Mouse (Mus musculus) left cerebral cortex, postnatal 4 days (tissue): ENCODE results near the gene Ly6g6c. TPM values are rescaled to one million over a fixed set of nuclear protein-coding genes. Genes with fewer than 3 reads are reported as not detected.

Experiments used
- DNase-seq: peaks from one replicate; pipeline ENCODE4 v3.0.0-alpha.2; 2022
- intact Hi-C: fragments of 180-260 bp; cut with DNase I; formaldehyde crosslinking; loops from one replicate; pipeline ENCODE4 v1.15.1; 2025
- total RNA-seq, 2 experiments: library from RNA; stranded (reverse); gene quantifications; 2 replicates each; pipeline ENCODE4 v1.2.3; 2021

The Ly6g6c gene
- total RNA-seq, 2 experiments from 2014 or later: not detected

- peak; percentile 46 for DNase-seq
- intact Hi-C loops: no loop called here
These were observed 12.6 kb downstream of the Ly6g6c start, which contains the start of gene Ly6g6d for GRCm38 (mm10) chr17:35077786-35078233. Gene Ly6g6d (minus strand): TSS chr17:35078065.

GRCm38 (mm10) chr17:35079778-35080177 lies 14.6 kb downstream of the Ly6g6c start:
- intact Hi-C loops: no loop called here

GRCm38 (mm10) chr17:35080248-35080647 lies 15.1 kb downstream of the Ly6g6c start:
- intact Hi-C loops: no loop called here

More at GRCm38 (mm10) chr17:35079778-35080177, 14.6 kb downstream of the Ly6g6c start:
- DNase-seq: no peak

GRCm38 (mm10) chr17:35080710-35081109 lies 15.5 kb downstream of the Ly6g6c start:
- intact Hi-C loops: no loop called here
- DNase-seq: no peak

More at GRCm38 (mm10) chr17:35080248-35080647, 15.1 kb downstream of the Ly6g6c start:
- DNase-seq: no peak

GRCm38 (mm10) chr17:35082841-35083576 lies 17.8 kb downstream of the Ly6g6c start:
- no peak for DNase-seq
- intact Hi-C loops: no loop called here

GRCm38 (mm10) chr17:35083929-35084497 lies 18.8 kb downstream of the Ly6g6c start:
- intact Hi-C loops: no loop called here
- no peak for DNase-seq

GRCm38 (mm10) chr17:35085208-35085865 lies 20.1 kb downstream of the Ly6g6c start, which contains the start of gene Ly6g6f:
Gene Ly6g6f (minus strand): TSS chr17:35085610.
- no peak for DNase-seq
- intact Hi-C loops: no loop called here

GRCm38 (mm10) chr17:35088151-35088550 lies 23.0 kb downstream of the Ly6g6c start:
- intact Hi-C loops: no loop called here
- DNase-seq: no peak

- intact Hi-C loops: no loop called here
- DNase-seq: peak; percentile 96
These were observed 23.8 kb downstream of the Ly6g6c start, which contains the start of gene Abhd16a for GRCm38 (mm10) chr17:35088825-35089644. Gene Abhd16a (plus strand): TSS chr17:35089263.

GRCm38 (mm10) chr17:35090166-35090932 lies 25.2 kb downstream of the Ly6g6c start:
- peak; percentile 78 for DNase-seq
- intact Hi-C loops: no loop called here

GRCm38 (mm10) chr17:35092403-35093198 lies 27.4 kb downstream of the Ly6g6c start:
- DNase-seq: no peak
- intact Hi-C loops: no loop called here

- DNase-seq: no peak
- intact Hi-C loops: no loop called here
These were observed 29.5 kb downstream of the Ly6g6c start for GRCm38 (mm10) chr17:35094475-35095365.

GRCm38 (mm10) chr17:35096597-35096996 lies 31.4 kb downstream of the Ly6g6c start:
- intact Hi-C loops: no loop called here
- no peak for DNase-seq

- peak; percentile 61 for DNase-seq
- intact Hi-C loops: no loop called here
These were observed 32.0 kb downstream of the Ly6g6c start for GRCm38 (mm10) chr17:35097164-35097655.

- intact Hi-C loops: no loop called here
These were observed 35.1 kb downstream of the Ly6g6c start for GRCm38 (mm10) chr17:35100196-35100765.

GRCm38 (mm10) chr17:35101161-35101560 lies 36.0 kb downstream of the Ly6g6c start:
- no peak for DNase-seq
- intact Hi-C loops: no loop called here

More at GRCm38 (mm10) chr17:35100196-35100765, 35.1 kb downstream of the Ly6g6c start:
- DNase-seq: no peak

- intact Hi-C loops: no loop called here
These were observed 37.1 kb downstream of the Ly6g6c start for GRCm38 (mm10) chr17:35102299-35102698.

More at GRCm38 (mm10) chr17:35102299-35102698, 37.1 kb downstream of the Ly6g6c start:
- DNase-seq: no peak
